Mouse (Mus musculus) CD4-positive, CD25-positive, alpha-beta regulatory T cell, adult 2 months (primary cell): ENCODE results near the gene Gm14151.
A peak's percentile ranks its signal among the peaks of the same experiment; 100 is the strongest.
"Not testable (repeated sequence)": the region's sequence is repeated elsewhere in the genome, so short reads cannot be mapped to it uniquely, and the experiment has no call there.

Experiments used
- DNase-seq: peaks from one replicate; pipeline ENCODE4 v3.0.0-alpha.2; 2012; ENCODE audit warnings: low read depth, low spot score

Gene Gm14151

GRCm38 (mm10) chr2:151092250-151092649 lies at the start of gene Gm14151:
TSS of gene Gm14151 (minus strand) at chr2:151092350.
- DNase-seq, result not testable (repeated sequence)

GRCm38 (mm10) chr2:151097945-151098344 lies 5.8 kb upstream of the Gm14151 start, which contains the start of gene Gm14147:
TSS of gene Gm14147 (plus strand) at chr2:151098245.
- DNase-seq, result not testable (repeated sequence)

- no peak for DNase-seq
These were observed 35.5 kb downstream of the Gm14151 start for GRCm38 (mm10) chr2:151056637-151057036.

- DNase-seq, result no peak
These were observed 51.7 kb downstream of the Gm14151 start for GRCm38 (mm10) chr2:151040411-151040810.

GRCm38 (mm10) chr2:151039726-151040125 lies 52.4 kb downstream of the Gm14151 start:
- no peak for DNase-seq

- peak; percentile 95 for DNase-seq
These were observed 52.9 kb downstream of the Gm14151 start, which contains the start of the genes Ninl and Nanp for GRCm38 (mm10) chr2:151039232-151039695. TSS of gene Ninl (minus strand) at chr2:151039382. TSS of gene Nanp (minus strand) at chr2:151039398.

- DNase-seq, result no peak
These were observed 53.3 kb downstream of the Gm14151 start for GRCm38 (mm10) chr2:151038811-151039222.

- peak; percentile 33 for DNase-seq
These were observed 54.1 kb downstream of the Gm14151 start for GRCm38 (mm10) chr2:151037876-151038552.

GRCm38 (mm10) chr2:151037292-151037691 lies 54.9 kb downstream of the Gm14151 start:
- no peak for DNase-seq
